Mouse (Mus musculus) liver, adult 2 months (tissue): Measurements from ENCODE around the gene Sox5.

Source experiments
- CTCF ChIP-seq: fragments of 200-500 bp; IDR thresholded peaks from 2 replicates; pipeline ENCODE4 v1.5.1; 2011; ENCODE audit warnings: low read depth, low read length, control low read depth
- POLR2A ChIP-seq: fragments of 200-500 bp; IDR thresholded peaks from 2 replicates; pipeline ENCODE4 v1.6.1; 2011; ENCODE audit warnings: low read length, control low read depth; ENCODE audit not compliant: insufficient read depth; ENCODE audit errors: extremely low read depth

GRCm38 (mm10) chr6:144584074-144584840 is 197.5 kb downstream of the Sox5 start:
- TF ChIP-seq POLR2A (no peak), CTCF (no peak)
